Mouse (Mus musculus): ENCODE measurements around the gene Inhbe. TPM values are rescaled to one million over a fixed set of nuclear protein-coding genes. Genes with fewer than 3 reads are reported as not detected.
A peak's percentile ranks its signal among the peaks of the same experiment; 100 is the strongest.

Inhbe gene
- 0.04 and 0.09 TPM in 2 replicates for polyA plus RNA-seq (2014; fragmentation: Nextera tagmentation; extraction: Ambion mirVana)

GRCm38 (mm10) chr10:127353909-127354895, at the start of gene Inhbe:
TSS of gene Inhbe (minus strand) at chr10:127354411.
- Histone ChIP-seq H3K9ac (ENCODE audit: low read depth, low read length) (no peak within 1 kb of the TSS), H3K9me3 (ENCODE audit: control insufficient read depth, low read length) (no peaks in the 10 kb centered on the region), H3K4me1 (replicated peaks; ENCODE audit: control insufficient read depth, insufficient read depth, low read length) (peaks cover 2% of the 10 kb centered on the region; the same call in 1 of the 2 replicates), H3K36me3 (ENCODE audit: control insufficient read depth, insufficient read depth, low read length) (no peaks in the 10 kb centered on the region), H3K4me3 (ENCODE audit: low read depth, low read length) (no peak within 1 kb of the TSS), H3K4me2 (no peak within 1 kb of the TSS), H3K27ac (ENCODE audit: low read depth, low read length) (no peak within 1 kb of the TSS; the same call in 1 of the 2 replicates), H3K27me3 (replicated peaks; ENCODE audit: control insufficient read depth, insufficient read depth, low read length) (no peaks in the 10 kb centered on the region)
- DNase-seq (ENCODE audit: low spot score) (no peak), ATAC-seq (replicated peaks; ENCODE audit: low FRiP score) (no peak)
- 75% methylated on average over 18 of the region's 18 CpGs for WGBS

GRCm38 (mm10) chr10:127391774-127392173, 37.6 kb upstream of the Inhbe start:
- 81% methylated on average over 6 of the region's 6 CpGs for WGBS

GRCm38 (mm10) chr10:127381743-127382134, 27.5 kb upstream of the Inhbe start:
- no peak for DNase-seq (ENCODE audit: low spot score)
- Histone ChIP-seq H3K4me3 (ENCODE audit: low read depth, low read length) (peak overlapping the region; percentile 66), H3K9me3 (ENCODE audit: control insufficient read depth, low read length) (no peaks in the 10 kb centered on the region), H3K27me3 (replicated peaks; ENCODE audit: control insufficient read depth, insufficient read depth, low read length) (no peaks in the 10 kb centered on the region), H3K4me2 (peak overlapping the region; percentile 73), H3K9ac (ENCODE audit: low read depth, low read length) (peak overlapping the region; percentile 79; the same call in 1 of the 2 replicates), H3K27ac (ENCODE audit: low read depth, low read length) (peak overlapping the region; percentile 86), H3K4me1 (replicated peaks; ENCODE audit: control insufficient read depth, insufficient read depth, low read length) (no peaks in the 10 kb centered on the region; the same call in 1 of the 2 replicates), H3K36me3 (ENCODE audit: control insufficient read depth, insufficient read depth, low read length) (no peaks in the 10 kb centered on the region)
- no peak for ATAC-seq (replicated peaks; ENCODE audit: low FRiP score)
- WGBS: 63% methylated on average over 2 of the region's 2 CpGs

More at GRCm38 (mm10) chr10:127391774-127392173, 37.6 kb upstream of the Inhbe start:
- Histone ChIP-seq H3K9ac (ENCODE audit: low read depth, low read length) (no peak overlapping the region), H3K4me2 (no peak overlapping the region), H3K36me3 (ENCODE audit: control insufficient read depth, insufficient read depth, low read length) (peaks cover 8% of the 10 kb centered on the region; the same call in 1 of the 2 replicates), H3K4me1 (replicated peaks; ENCODE audit: control insufficient read depth, insufficient read depth, low read length) (no peaks in the 10 kb centered on the region), H3K27me3 (replicated peaks; ENCODE audit: control insufficient read depth, insufficient read depth, low read length) (no peaks in the 10 kb centered on the region), H3K4me3 (ENCODE audit: low read depth, low read length) (no peak overlapping the region), H3K27ac (ENCODE audit: low read depth, low read length) (no peak overlapping the region), H3K9me3 (ENCODE audit: control insufficient read depth, low read length) (no peaks in the 10 kb centered on the region)
- no peak for DNase-seq (ENCODE audit: low spot score)
- ATAC-seq (replicated peaks; ENCODE audit: low FRiP score): no peak

- ATAC-seq (replicated peaks; ENCODE audit: low FRiP score) (peak; percentile 76), DNase-seq (ENCODE audit: low spot score) (peak; percentile 73)
- Histone ChIP-seq H3K36me3 (ENCODE audit: control insufficient read depth, insufficient read depth, low read length) (no peaks in the 10 kb centered on the region), H3K9ac (ENCODE audit: low read depth, low read length) (peak overlapping the region; percentile 79), H3K9me3 (ENCODE audit: control insufficient read depth, low read length) (no peaks in the 10 kb centered on the region), H3K27me3 (replicated peaks; ENCODE audit: control insufficient read depth, insufficient read depth, low read length) (no peaks in the 10 kb centered on the region), H3K4me2 (peak overlapping the region; percentile 73), H3K27ac (ENCODE audit: low read depth, low read length) (peak overlapping the region; percentile 86), H3K4me1 (replicated peaks; ENCODE audit: control insufficient read depth, insufficient read depth, low read length) (no peaks in the 10 kb centered on the region; the same call in 1 of the 2 replicates), H3K4me3 (ENCODE audit: low read depth, low read length) (peak overlapping the region; percentile 66)
- 3% methylated on average over 50 of the region's 79 CpGs for WGBS
Measured at GRCm38 (mm10) chr10:127380767-127381742, 26.8 kb upstream of the Inhbe start.

GRCm38 (mm10) chr10:127380251-127380691, 26.1 kb upstream of the Inhbe start, which contains the start of gene R3hdm2:
TSS of gene R3hdm2 (plus strand) at chr10:127380327.
- Histone ChIP-seq H3K36me3 (ENCODE audit: control insufficient read depth, insufficient read depth, low read length) (no peaks in the 10 kb centered on the region), H3K4me1 (replicated peaks; ENCODE audit: control insufficient read depth, insufficient read depth, low read length) (no peaks in the 10 kb centered on the region; the same call in 1 of the 2 replicates), H3K9me3 (ENCODE audit: control insufficient read depth, low read length) (no peaks in the 10 kb centered on the region), H3K4me3 (ENCODE audit: low read depth, low read length) (peak within 1 kb of the TSS; percentile 66), H3K27me3 (replicated peaks; ENCODE audit: control insufficient read depth, insufficient read depth, low read length) (no peaks in the 10 kb centered on the region), H3K4me2 (peak within 1 kb of the TSS; percentile 82), H3K27ac (ENCODE audit: low read depth, low read length) (peak within 1 kb of the TSS; percentile 86), H3K9ac (ENCODE audit: low read depth, low read length) (peak within 1 kb of the TSS; percentile 79)
- WGBS: under 1% methylated on average over 50 of the region's 53 CpGs
- ATAC-seq (replicated peaks; ENCODE audit: low FRiP score) (peak; percentile 96), DNase-seq (ENCODE audit: low spot score) (peak; percentile 91)

GRCm38 (mm10) chr10:127379654-127380053, 25.4 kb upstream of the Inhbe start:
- peak overlapping the region; percentile 86; the same call in 1 of the 2 replicates for H3K27ac ChIP-seq (ENCODE audit: low read depth, low read length)
- WGBS: 80% methylated on average over 8 of the region's 8 CpGs
- H3K9ac ChIP-seq (ENCODE audit: low read depth, low read length): peak overlapping the region; percentile 79
- H3K9me3 ChIP-seq (ENCODE audit: control insufficient read depth, low read length): no peaks in the 10 kb centered on the region
- no peaks in the 10 kb centered on the region for H3K27me3 ChIP-seq (replicated peaks; ENCODE audit: control insufficient read depth, insufficient read depth, low read length)
- peak overlapping the region; percentile 82 for H3K4me2 ChIP-seq
- peak overlapping the region; percentile 66 for H3K4me3 ChIP-seq (ENCODE audit: low read depth, low read length)
- DNase-seq (ENCODE audit: low spot score) (no peak), ATAC-seq (replicated peaks; ENCODE audit: low FRiP score) (no peak)
- no peaks in the 10 kb centered on the region for H3K36me3 ChIP-seq (ENCODE audit: control insufficient read depth, insufficient read depth, low read length)
- no peaks in the 10 kb centered on the region; the same call in 1 of the 2 replicates for H3K4me1 ChIP-seq (replicated peaks; ENCODE audit: control insufficient read depth, insufficient read depth, low read length)

GRCm38 (mm10) chr10:127377700-127378099, 23.5 kb upstream of the Inhbe start:
- ATAC-seq (replicated peaks; ENCODE audit: low FRiP score) (no peak), DNase-seq (ENCODE audit: low spot score) (no peak)
- H3K4me1 ChIP-seq (replicated peaks; ENCODE audit: control insufficient read depth, insufficient read depth, low read length): no peaks in the 10 kb centered on the region; the same call in 1 of the 2 replicates
- 58% methylated on average over 3 of the region's 3 CpGs for WGBS
- no peak overlapping the region for H3K4me3 ChIP-seq (ENCODE audit: low read depth, low read length)
- H3K9ac ChIP-seq (ENCODE audit: low read depth, low read length): no peak overlapping the region
- no peaks in the 10 kb centered on the region for H3K27me3 ChIP-seq (replicated peaks; ENCODE audit: control insufficient read depth, insufficient read depth, low read length)
- no peaks in the 10 kb centered on the region for H3K36me3 ChIP-seq (ENCODE audit: control insufficient read depth, insufficient read depth, low read length)
- no peak overlapping the region for H3K4me2 ChIP-seq
- H3K9me3 ChIP-seq (ENCODE audit: control insufficient read depth, low read length): no peaks in the 10 kb centered on the region
- 0 out of 2 replicates have a peak overlapping the region, but pooled peaks have one; percentile 2 for H3K27ac ChIP-seq (ENCODE audit: low read depth, low read length)

GRCm38 (mm10) chr10:127371023-127371422, 16.8 kb upstream of the Inhbe start:
- no peaks in the 10 kb centered on the region for H3K36me3 ChIP-seq (ENCODE audit: control insufficient read depth, insufficient read depth, low read length)
- no peaks in the 10 kb centered on the region for H3K9me3 ChIP-seq (ENCODE audit: control insufficient read depth, low read length)
- no peak overlapping the region for H3K4me2 ChIP-seq
- 59% methylated on average over 2 of the region's 2 CpGs for WGBS
- H3K9ac ChIP-seq (ENCODE audit: low read depth, low read length): no peak overlapping the region
- H3K27ac ChIP-seq (ENCODE audit: low read depth, low read length): no peak overlapping the region
- H3K4me1 ChIP-seq (replicated peaks; ENCODE audit: control insufficient read depth, insufficient read depth, low read length): no peaks in the 10 kb centered on the region
- H3K27me3 ChIP-seq (replicated peaks; ENCODE audit: control insufficient read depth, insufficient read depth, low read length): no peaks in the 10 kb centered on the region
- H3K4me3 ChIP-seq (ENCODE audit: low read depth, low read length): no peak overlapping the region
- ATAC-seq (replicated peaks; ENCODE audit: low FRiP score) (no peak), DNase-seq (ENCODE audit: low spot score) (no peak)

Measured in liver, embryonic 11.5 days (tissue).